Mouse (Mus musculus) kidney, postnatal 25 days (tissue): ENCODE results near the gene Coq7.

ENCODE experiments used
- DNase-seq, 2 experiments: peaks; one replicate each; pipeline ENCODE4 v3.0.0; 2021; ENCODE audit warnings: mixed read lengths in 2 of 2

Gene Coq7

GRCm38 (mm10) chr7:118461400-118462136 lies 71.6 kb downstream of the Coq7 start:
- DNase-seq, result no peak
